Mouse (Mus musculus): ENCODE measurements at regions not wholly inside any gene's neighbourhood (a gene's known extent, or its start where the extent isn't known, plus 50 kb on each side); places are given as distances from the start of the nearest gene placed in this dataset.
A peak's percentile ranks its signal among the peaks of the same experiment; 100 is the strongest.

DNA sequence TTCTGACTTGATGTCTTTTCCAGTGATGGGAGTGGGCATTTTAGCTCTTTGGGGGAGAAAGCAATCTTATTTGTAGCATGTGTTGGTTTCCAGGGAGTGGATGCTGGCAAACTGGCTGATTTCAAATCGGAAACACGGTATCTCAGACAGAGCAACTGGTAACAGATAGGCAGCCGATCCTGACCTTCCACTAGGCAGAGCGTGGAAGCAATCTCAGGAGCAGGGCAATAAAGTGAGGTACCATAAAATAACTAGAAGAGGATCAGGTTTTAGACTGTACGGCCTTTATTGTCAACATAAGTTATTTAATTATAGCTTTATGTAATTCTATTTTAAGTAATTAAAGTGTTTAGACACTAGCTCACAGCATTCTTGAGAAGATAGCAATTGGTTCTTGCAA lies 390.0 kb downstream of the Plk2 start:
- Histone ChIP-seq H3K4me2 (no peak overlapping the region), H3K27me3 (replicated peaks) (no peaks in the 10 kb centered on the region), H3K9me3 (no peaks in the 10 kb centered on the region), H3K4me1 (no peaks in the 10 kb centered on the region), H3K4me3 (no peak overlapping the region), H3K27ac (no peak overlapping the region), H3K36me3 (replicated peaks) (no peaks in the 10 kb centered on the region), H3K9ac (no peak overlapping the region)
- WGBS: 91% methylated on average over 5 of the region's 5 CpGs
- ATAC-seq (replicated peaks): no peak

DNA sequence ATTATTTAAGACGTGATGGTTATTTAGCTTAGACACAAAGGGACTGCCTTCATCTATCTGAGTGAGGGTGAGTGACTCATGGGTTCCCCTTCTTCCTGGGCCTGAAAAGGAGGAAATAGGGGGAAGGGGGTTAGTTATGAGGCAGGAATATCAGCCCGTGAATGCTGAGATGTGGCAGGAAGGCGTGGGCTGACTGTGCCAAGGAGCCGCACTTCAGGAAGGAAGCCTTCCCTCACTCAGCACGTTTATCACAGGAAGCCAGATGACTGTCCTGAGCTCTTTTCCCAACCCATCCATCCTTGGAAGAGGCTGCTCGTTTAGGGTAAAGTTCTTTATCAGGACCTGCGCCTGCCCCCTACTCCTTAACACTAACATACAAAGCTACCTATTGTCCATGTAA lies 403.5 kb downstream of the Plk2 start:
- H3K27me3 ChIP-seq (replicated peaks): no peaks in the 10 kb centered on the region
- H3K36me3 ChIP-seq (replicated peaks): no peaks in the 10 kb centered on the region
- H3K9me3 ChIP-seq: no peaks in the 10 kb centered on the region
- no peaks in the 10 kb centered on the region for H3K4me1 ChIP-seq
- no peak overlapping the region for H3K4me3 ChIP-seq
- no peak overlapping the region for H3K9ac ChIP-seq
- no peak overlapping the region for H3K27ac ChIP-seq
- no peak for ATAC-seq (replicated peaks)
- H3K4me2 ChIP-seq: no peak overlapping the region
- WGBS: 77% methylated on average over 7 of the region's 7 CpGs

DNA sequence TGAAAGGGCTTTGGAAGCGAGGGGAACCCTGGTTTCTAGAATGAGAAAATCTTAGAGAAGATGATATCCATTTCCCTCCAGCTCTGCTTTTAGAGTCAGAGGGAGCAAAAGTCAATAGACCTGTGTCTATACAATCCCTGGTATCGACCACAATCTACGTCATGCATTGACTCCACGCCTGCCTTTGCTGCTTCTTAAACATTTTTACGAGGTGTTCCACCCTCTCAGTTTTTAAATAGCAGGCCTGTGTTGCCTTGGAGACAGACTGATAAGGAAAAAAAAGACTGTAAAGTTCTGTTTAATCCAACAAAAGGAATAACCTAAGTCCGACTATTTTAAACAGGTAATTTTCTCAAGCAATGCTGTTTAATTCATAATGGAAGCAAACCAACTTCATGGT lies 408.0 kb downstream of the Plk2 start:
- H3K4me2 ChIP-seq: no peak overlapping the region
- no peaks in the 10 kb centered on the region for H3K27me3 ChIP-seq (replicated peaks)
- H3K27ac ChIP-seq: no peak overlapping the region
- no peak for ATAC-seq (replicated peaks)
- no peaks in the 10 kb centered on the region for H3K4me1 ChIP-seq
- H3K4me3 ChIP-seq: no peak overlapping the region
- no peaks in the 10 kb centered on the region for H3K36me3 ChIP-seq (replicated peaks)
- no peak overlapping the region for H3K9ac ChIP-seq
- WGBS: 88% methylated on average over 6 of the region's 6 CpGs
- H3K9me3 ChIP-seq: no peaks in the 10 kb centered on the region

DNA sequence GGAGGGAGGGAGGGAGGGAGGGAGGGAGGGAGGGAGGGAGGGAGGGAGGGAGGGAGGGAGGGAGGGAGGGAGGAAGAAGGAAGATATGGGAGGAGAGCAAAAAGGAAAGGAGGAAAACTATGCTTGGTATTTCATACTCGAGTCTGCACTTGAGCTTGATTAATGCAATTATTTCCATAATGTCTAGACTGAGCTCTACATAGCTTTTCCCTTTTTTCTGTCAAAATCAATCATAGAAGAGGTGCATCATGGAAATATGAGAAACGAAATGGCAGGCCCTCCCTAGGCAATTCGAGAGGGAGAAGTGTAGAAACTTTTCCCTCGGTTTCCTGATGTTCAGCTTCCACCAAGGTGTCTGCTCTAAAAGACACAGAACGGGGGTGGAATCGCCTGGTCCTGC lies 417.6 kb downstream of the Plk2 start:
- Histone ChIP-seq H3K4me1 (no peaks in the 10 kb centered on the region), H3K27ac (no peak overlapping the region), H3K27me3 (replicated peaks) (no peaks in the 10 kb centered on the region), H3K36me3 (replicated peaks) (no peaks in the 10 kb centered on the region), H3K4me3 (no peak overlapping the region), H3K9ac (no peak overlapping the region), H3K9me3 (no peaks in the 10 kb centered on the region), H3K4me2 (no peak overlapping the region)
- WGBS: 71% methylated on average over 6 of the region's 6 CpGs
- ATAC-seq (replicated peaks): no peak

DNA sequence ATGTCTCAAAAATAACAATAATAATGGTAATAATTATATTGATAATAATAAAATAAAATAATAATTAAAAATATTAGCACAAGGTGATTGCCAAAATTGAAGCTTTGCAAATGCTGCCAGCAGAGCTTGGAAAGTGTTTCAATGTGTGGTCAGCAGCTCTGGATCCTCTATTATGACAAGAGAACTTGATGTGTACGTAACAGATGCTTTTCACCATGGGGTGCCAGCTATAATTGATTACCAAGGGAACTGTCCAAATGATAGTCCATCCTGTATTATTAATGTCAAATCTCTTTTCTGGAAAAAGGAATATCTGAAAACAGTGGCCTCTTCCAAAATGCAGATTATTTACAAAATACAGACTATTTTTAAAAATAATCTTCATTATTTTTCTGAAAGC lies 419.2 kb downstream of the Plk2 start:
- Histone ChIP-seq H3K36me3 (replicated peaks) (no peaks in the 10 kb centered on the region), H3K27me3 (replicated peaks) (no peaks in the 10 kb centered on the region), H3K9me3 (no peaks in the 10 kb centered on the region), H3K4me3 (no peak overlapping the region), H3K4me1 (no peaks in the 10 kb centered on the region), H3K9ac (no peak overlapping the region), H3K4me2 (no peak overlapping the region), H3K27ac (no peak overlapping the region)
- 55% methylated on average over 1 of the region's 1 CpGs for WGBS
- ATAC-seq (replicated peaks): no peak

DNA sequence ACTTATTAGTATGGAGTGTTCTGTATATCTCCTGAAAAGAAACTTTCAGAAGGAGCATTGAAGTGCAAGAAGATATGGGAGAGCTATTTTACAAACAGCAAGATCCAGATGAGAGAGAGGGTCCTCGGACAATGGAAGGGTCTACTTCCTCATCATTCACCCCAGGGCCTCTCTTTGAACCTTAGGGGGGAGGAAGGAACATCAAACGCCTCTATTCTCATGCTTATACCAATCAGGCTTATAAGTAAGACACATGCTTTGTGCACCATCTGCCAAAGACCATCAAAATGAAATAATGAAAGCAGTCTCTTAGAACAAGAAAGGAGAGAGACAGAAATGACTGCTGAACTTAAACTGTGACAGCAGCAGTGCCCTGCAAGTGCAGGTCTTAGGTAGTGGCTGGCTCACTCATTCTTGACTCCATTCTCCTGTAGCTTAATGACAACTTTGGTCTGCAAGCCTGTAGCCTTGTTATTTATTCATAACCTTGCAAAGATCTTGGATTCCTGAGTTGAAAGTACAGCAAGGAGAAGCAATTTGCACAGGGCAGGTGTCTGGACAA lies 424.5 kb downstream of the Plk2 start:
- Histone ChIP-seq H3K27me3 (replicated peaks) (no peaks in the 10 kb centered on the region), H3K4me3 (no peak overlapping the region), H3K27ac (no peak overlapping the region), H3K9me3 (no peaks in the 10 kb centered on the region), H3K36me3 (replicated peaks) (no peaks in the 10 kb centered on the region), H3K4me2 (no peak overlapping the region), H3K4me1 (no peaks in the 10 kb centered on the region), H3K9ac (no peak overlapping the region)
- 0 out of 2 replicates have a peak, but pooled peaks have one; percentile 37 for ATAC-seq (replicated peaks)
- 12% methylated on average over 2 of the region's 2 CpGs for WGBS

DNA sequence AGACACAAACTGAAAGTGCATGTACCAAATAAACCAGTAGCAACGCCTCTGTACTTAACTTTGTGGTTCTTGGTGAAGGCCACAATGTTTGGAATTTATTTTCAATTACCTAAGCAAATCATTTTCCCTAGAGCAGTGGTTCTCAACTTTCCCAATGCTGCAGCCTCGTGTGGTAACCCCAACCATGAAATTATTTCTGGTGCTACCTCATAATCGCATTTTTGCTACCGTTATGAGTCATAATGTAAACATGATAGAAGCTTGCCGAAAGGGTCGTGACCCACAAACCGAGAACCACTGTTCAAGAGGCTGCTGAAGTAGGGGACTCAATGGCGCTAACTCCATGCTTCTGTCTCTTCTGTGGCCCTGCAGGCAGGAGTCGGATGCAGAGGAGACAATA lies 429.9 kb upstream of the Actbl2 start:
- ATAC-seq (replicated peaks): no peak
- H3K4me3 ChIP-seq: no peak overlapping the region
- WGBS: 93% methylated on average over 9 of the region's 9 CpGs
- H3K4me1 ChIP-seq: no peaks in the 10 kb centered on the region
- H3K27ac ChIP-seq: no peak overlapping the region
- H3K27me3 ChIP-seq (replicated peaks): no peaks in the 10 kb centered on the region
- no peaks in the 10 kb centered on the region for H3K9me3 ChIP-seq
- no peaks in the 10 kb centered on the region for H3K36me3 ChIP-seq (replicated peaks)
- H3K9ac ChIP-seq: no peak overlapping the region
- no peak overlapping the region for H3K4me2 ChIP-seq

DNA sequence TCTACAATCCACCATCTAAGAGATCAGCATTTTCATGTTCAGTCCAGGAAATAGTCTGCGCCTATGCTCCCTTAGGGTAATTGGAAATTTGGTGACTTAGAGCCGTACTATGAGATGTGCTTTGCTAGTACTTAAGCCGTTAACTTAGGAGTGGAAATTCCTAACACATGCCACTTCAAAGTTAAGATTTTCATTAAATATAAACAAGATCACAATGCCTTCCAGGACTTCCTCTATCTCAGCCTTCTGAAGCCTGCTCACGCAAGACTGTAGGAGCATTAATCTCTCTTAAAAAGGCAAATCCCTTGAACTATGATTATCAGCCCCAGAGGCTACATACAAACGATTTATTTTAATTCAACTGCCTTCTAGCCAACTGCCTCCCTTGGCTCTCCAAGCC lies 422.4 kb upstream of the Actbl2 start:
- ATAC-seq (replicated peaks): peak; percentile 80
- Histone ChIP-seq H3K27ac (0 out of 2 replicates have a peak overlapping the region, but pooled peaks have one; percentile 5), H3K27me3 (replicated peaks) (no peaks in the 10 kb centered on the region), H3K4me1 (0 out of 2 replicates have a peak, but pooled peaks cover 3% of the 10 kb centered on the region), H3K4me3 (no peak overlapping the region), H3K9me3 (no peaks in the 10 kb centered on the region), H3K36me3 (replicated peaks) (no peaks in the 10 kb centered on the region), H3K9ac (no peak overlapping the region), H3K4me2 (no peak overlapping the region)
- WGBS: 49% methylated on average over 5 of the region's 5 CpGs

DNA sequence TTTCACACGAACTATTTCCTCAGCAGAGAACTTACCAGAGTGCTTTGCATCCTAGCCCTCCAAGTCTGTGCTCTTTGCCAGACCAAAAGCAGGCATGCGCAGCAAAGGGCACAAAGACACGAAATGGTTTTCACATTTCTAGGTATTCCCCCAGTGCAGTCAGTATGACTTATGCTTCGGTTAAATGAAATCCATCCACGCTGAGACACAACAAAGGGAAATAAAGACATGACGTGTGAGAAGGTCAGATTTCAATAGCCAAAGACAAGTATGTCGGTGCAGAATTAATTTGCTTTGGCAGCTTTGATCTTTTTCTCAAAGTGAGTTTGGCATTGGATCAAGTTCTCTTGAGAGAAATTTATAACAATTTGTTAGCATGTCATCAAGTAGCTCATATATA lies 417.9 kb upstream of the Actbl2 start:
- H3K4me2 ChIP-seq: no peak overlapping the region
- H3K4me3 ChIP-seq: no peak overlapping the region
- no peaks in the 10 kb centered on the region for H3K27me3 ChIP-seq (replicated peaks)
- no peak for ATAC-seq (replicated peaks)
- no peak overlapping the region for H3K27ac ChIP-seq
- no peaks in the 10 kb centered on the region for H3K36me3 ChIP-seq (replicated peaks)
- 0 out of 2 replicates have a peak, but pooled peaks cover 3% of the 10 kb centered on the region for H3K4me1 ChIP-seq
- H3K9ac ChIP-seq: no peak overlapping the region
- 27% methylated on average over 7 of the region's 7 CpGs for WGBS
- no peaks in the 10 kb centered on the region for H3K9me3 ChIP-seq

DNA sequence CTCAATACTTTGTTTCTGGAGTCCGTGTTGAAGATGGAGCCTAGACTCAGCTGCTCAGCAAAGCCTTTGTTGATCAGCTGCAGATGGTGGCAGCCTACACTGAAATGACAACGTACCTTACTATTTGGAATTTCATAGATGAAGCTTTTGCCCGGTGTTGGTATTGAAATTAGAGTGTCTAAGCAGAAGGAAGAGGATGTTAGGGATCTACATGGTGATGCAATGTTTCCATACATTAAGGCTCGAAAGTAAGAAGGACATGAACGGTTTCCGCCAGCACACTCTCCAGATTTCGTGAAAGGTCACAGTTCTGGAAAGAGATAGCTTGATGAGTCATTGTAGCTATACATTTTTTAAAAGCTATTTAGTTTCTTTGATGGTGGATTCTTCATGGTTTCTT lies 412.9 kb upstream of the Actbl2 start:
- Histone ChIP-seq H3K4me3 (no peak overlapping the region), H3K4me2 (no peak overlapping the region), H3K4me1 (0 out of 2 replicates have a peak, but pooled peaks cover under 1% of the 10 kb centered on the region), H3K9ac (no peak overlapping the region), H3K27me3 (replicated peaks) (no peaks in the 10 kb centered on the region), H3K27ac (no peak overlapping the region), H3K36me3 (replicated peaks) (no peaks in the 10 kb centered on the region), H3K9me3 (no peaks in the 10 kb centered on the region)
- WGBS: 92% methylated on average over 7 of the region's 7 CpGs
- no peak for ATAC-seq (replicated peaks)

DNA sequence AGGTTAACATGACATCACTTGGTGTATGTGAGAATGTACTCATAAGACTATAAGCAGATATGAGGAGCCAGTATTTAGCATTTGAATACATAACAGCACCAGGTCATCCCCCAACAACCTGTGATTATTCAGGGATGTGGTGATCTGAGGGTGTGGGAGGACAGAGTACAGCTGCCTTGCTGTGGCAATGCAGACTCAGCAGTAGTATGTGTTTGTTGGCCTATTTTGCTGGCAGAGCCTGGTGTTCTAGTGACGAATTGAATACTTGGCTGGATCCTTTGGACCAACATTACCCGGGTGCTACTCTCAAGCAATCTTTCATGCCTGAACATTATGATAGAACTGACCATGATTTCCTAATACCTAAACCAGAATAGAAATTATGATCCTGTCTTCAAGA lies 409.1 kb upstream of the Actbl2 start:
- 97% methylated on average over 2 of the region's 2 CpGs for WGBS

DNA sequence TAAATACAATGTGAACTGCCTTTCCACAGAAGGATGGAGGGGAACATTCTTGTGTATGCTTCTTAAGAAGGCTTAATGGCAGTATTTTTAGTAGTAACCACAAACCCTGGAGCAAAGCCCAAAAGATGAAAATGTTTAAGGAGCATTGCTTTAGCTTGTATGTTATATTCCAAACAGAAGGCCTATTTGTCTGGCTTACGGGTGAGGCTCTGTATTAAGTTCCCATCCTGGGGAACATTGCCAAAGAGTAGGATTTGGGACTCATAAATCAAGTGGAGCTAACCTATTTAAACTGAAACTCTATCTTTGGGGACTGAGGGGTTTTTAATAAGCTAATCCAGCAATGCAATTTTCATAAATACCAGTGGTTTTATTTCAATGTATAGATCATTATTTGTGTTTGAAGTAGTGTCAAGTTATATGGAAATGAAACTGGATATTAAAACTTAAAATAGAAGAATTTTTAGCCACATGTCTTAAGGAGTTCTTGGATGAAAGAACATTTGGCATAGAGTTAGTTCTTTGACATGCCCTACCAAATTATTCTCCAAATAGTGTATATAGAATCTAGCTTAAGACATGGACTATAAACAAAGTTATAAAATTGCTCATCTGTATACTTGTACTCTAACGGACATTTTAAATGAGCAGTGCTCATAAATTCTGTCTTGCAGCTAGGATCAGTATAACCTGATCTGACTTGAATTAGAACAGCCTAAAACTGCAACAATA lies 401.7 kb upstream of the Actbl2 start:
- Histone ChIP-seq H3K9me3 (no peaks in the 10 kb centered on the region), H3K4me2 (no peak overlapping the region), H3K9ac (no peak overlapping the region), H3K4me1 (no peaks in the 10 kb centered on the region), H3K4me3 (no peak overlapping the region), H3K36me3 (replicated peaks) (no peaks in the 10 kb centered on the region), H3K27me3 (replicated peaks) (no peaks in the 10 kb centered on the region), H3K27ac (no peak overlapping the region)
- 80% methylated on average over 2 of the region's 2 CpGs for WGBS
- no peak for ATAC-seq (replicated peaks)

More for the DNA sequence above, 409.1 kb upstream of the Actbl2 start:
- Histone ChIP-seq H3K9ac (no peak overlapping the region), H3K27me3 (replicated peaks) (no peaks in the 10 kb centered on the region), H3K4me2 (no peak overlapping the region), H3K4me1 (no peaks in the 10 kb centered on the region), H3K9me3 (no peaks in the 10 kb centered on the region), H3K36me3 (replicated peaks) (no peaks in the 10 kb centered on the region), H3K27ac (no peak overlapping the region), H3K4me3 (no peak overlapping the region)
- no peak for ATAC-seq (replicated peaks)

DNA sequence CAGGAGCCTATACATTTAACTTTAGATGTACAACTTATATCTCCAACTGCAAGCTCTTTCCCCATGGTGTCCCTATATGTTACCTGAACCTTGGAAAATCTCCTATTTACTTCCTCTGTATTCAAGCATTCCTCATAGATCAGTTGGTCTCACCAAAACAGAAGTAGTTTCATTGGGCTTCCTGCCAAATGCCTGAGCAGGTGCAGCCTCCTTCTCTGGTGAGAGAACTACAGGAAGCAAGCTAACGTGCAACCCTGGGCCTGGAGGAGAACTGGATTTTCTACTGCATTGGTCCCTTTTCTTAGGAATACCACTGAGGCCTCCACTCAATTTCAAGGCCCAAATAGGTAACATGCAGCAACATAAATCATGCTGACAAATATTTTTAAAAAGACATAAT lies 400.6 kb upstream of the Actbl2 start:
- 60% methylated on average over 1 of the region's 1 CpGs for WGBS
- no peaks in the 10 kb centered on the region for H3K27me3 ChIP-seq (replicated peaks)
- H3K4me2 ChIP-seq: no peak overlapping the region
- no peak overlapping the region for H3K27ac ChIP-seq
- no peaks in the 10 kb centered on the region for H3K4me1 ChIP-seq
- no peak overlapping the region for H3K9ac ChIP-seq
- no peaks in the 10 kb centered on the region for H3K9me3 ChIP-seq
- no peak for ATAC-seq (replicated peaks)
- H3K4me3 ChIP-seq: no peak overlapping the region
- H3K36me3 ChIP-seq (replicated peaks): no peaks in the 10 kb centered on the region
